Mouse (Mus musculus): ENCODE results near the gene Mdm2. TPM values are rescaled to one million over a fixed set of nuclear protein-coding genes. Genes with fewer than 3 reads are reported as not detected.

The Mdm2 gene
- polyA plus RNA-seq, 1 experiment = 70.6 TPM

DNA sequence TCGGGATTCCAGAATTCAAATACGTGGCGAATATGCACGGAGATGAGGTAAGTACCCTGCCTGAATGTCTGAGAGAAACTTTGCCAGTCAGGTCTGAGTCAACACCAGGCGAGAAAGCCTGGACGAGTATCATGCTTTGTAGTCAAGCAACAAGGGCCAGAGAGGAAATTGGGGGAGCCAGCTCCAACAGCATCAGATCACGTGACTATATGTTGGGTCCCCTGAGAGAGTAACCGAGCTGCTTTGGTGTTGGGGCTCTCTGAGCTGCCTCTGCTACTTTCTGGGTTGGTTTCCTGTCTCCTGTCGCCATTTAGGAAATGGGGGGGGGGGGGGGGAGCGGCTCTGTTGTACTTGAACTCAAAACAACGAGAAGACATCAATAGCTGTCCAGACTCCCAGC is 50.7 kb downstream of the Mdm2 start:
- TF ChIP-seq CTCF (IDR thresholded peaks at IDR 0.05; ENCODE audit: borderline replicate concordance, extremely low read depth, insufficient read depth, insufficient read length) = no peak
- TF ChIP-seq POLR2A (IDR thresholded peaks at IDR 0.05; ENCODE audit: borderline replicate concordance, extremely low read depth, insufficient read depth, insufficient read length, poor library complexity, severe bottlenecking) = no peak
- DNase-seq (ENCODE audit: low read depth) = no peak

DNA sequence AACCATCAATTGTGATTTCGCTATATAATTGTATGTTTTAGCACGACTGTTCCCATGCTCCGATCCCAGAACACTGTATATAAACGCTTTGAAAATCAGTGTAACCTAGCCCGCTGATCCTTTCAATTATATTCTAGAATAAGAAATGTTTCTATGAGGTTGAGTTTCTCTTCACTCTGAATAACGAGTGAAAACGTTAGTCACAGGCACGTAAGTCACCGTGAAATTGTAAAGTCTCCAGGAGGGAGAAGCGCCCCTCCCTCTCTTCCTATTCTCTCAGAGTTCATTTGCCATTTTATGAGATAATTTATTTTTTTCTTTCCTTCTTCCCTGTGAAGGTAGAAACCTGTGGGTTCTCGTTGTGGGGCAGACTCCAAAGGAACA is 51.1 kb downstream of the Mdm2 start:
- DNase-seq (ENCODE audit: low read depth) = no peak
- TF ChIP-seq POLR2A (IDR thresholded peaks at IDR 0.05; ENCODE audit: borderline replicate concordance, extremely low read depth, insufficient read depth, insufficient read length, poor library complexity, severe bottlenecking) = no peak
- TF ChIP-seq CTCF (IDR thresholded peaks at IDR 0.05; ENCODE audit: borderline replicate concordance, extremely low read depth, insufficient read depth, insufficient read length) = no peak

DNA sequence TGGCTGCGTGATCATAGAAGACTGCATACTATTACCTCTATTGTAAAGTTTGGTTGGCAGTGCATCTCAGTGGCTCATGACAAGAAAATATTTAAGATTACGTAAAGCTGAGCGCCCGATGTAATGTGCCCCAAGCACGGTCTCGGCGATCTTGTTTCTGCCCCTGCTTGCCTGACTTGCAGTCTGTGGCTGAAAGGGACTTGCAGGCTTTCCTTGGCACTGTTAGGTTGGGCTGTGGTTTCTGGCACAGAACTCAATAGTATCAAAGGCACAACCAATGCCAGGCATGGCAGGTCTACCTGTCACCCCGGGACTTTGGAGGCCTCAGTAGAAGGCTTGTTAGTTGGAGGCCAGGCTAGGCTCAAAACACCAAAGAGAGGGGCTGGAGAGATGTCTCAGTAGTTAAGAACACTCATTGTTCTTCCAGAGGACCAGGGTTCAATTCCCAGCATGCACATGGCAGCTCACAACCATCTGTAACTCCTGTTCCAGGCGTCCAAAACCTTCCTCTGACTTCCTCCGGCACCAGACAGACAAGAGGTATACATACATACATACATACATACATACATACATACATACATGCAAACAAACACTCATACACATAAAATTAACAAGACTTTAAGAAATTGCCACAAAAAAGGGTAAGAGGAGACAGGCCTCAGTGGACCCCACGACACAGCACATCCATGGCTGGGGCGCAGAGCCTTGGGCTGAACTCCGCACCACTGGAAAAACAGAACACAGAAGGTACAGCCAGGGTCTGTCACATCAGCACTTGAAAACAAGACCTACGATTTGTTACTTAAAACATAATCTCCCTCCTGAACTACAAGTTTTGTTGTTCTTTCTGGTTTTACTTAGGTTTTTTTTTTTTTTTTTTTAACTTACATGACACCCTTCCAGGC is 51.8 kb downstream of the Mdm2 start:
- DNase-seq (ENCODE audit: low read depth) = no peak
- TF ChIP-seq CTCF (IDR thresholded peaks at IDR 0.05; ENCODE audit: borderline replicate concordance, extremely low read depth, insufficient read depth, insufficient read length) (no peak), POLR2A (IDR thresholded peaks at IDR 0.05; ENCODE audit: borderline replicate concordance, extremely low read depth, insufficient read depth, insufficient read length, poor library complexity, severe bottlenecking) (no peak)

DNA sequence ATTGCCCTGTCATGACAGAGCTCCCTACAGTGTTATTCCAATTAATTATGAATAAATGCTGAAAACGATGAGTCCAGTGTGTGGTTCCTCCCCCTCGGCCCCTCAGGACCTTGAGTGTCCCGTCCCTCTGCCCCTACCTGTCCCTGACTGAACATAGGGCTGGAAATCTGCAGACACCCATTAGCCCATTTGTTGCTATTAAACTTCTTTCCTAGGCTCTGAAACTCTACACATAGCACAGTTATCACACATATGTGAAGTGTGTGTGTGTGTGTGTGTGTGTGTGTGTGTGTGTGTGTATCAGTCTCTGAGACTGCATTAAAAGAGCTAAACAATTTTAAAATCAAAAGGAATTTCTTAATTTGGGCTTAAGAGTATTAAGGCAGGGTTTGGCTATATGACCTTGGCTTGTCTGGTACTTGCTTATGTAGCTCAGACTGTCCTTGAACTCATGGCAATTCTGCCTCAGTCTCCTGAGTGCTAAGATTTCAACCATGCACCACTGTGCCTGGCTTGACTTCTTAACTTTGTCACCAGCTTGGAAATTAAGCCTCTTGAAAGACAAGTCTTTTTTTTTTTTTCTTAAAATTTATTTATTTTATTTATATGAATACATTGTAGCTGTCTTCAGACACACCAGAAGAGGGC is 52.8 kb downstream of the Mdm2 start:
- DNase-seq (ENCODE audit: low read depth) = no peak
- TF ChIP-seq POLR2A (IDR thresholded peaks at IDR 0.05; ENCODE audit: borderline replicate concordance, extremely low read depth, insufficient read depth, insufficient read length, poor library complexity, severe bottlenecking) (no peak), CTCF (IDR thresholded peaks at IDR 0.05; ENCODE audit: borderline replicate concordance, extremely low read depth, insufficient read depth, insufficient read length) (no peak)

GRCm38 (mm10) chr10:117656985-117657658 is 53.4 kb downstream of the Mdm2 start:
- no peak for TF ChIP-seq POLR2A (IDR thresholded peaks at IDR 0.05; ENCODE audit: borderline replicate concordance, extremely low read depth, insufficient read depth, insufficient read length, poor library complexity, severe bottlenecking)
- TF ChIP-seq CTCF (IDR thresholded peaks at IDR 0.05; ENCODE audit: borderline replicate concordance, extremely low read depth, insufficient read depth, insufficient read length) = no peak
- DNase-seq (ENCODE audit: low read depth) = no peak

GRCm38 (mm10) chr10:117656662-117656962 is 53.9 kb downstream of the Mdm2 start:
- TF ChIP-seq POLR2A (IDR thresholded peaks at IDR 0.05; ENCODE audit: borderline replicate concordance, extremely low read depth, insufficient read depth, insufficient read length, poor library complexity, severe bottlenecking) (no peak), CTCF (IDR thresholded peaks at IDR 0.05; ENCODE audit: borderline replicate concordance, extremely low read depth, insufficient read depth, insufficient read length) (no peak)
- no peak for DNase-seq (ENCODE audit: low read depth)

DNA sequence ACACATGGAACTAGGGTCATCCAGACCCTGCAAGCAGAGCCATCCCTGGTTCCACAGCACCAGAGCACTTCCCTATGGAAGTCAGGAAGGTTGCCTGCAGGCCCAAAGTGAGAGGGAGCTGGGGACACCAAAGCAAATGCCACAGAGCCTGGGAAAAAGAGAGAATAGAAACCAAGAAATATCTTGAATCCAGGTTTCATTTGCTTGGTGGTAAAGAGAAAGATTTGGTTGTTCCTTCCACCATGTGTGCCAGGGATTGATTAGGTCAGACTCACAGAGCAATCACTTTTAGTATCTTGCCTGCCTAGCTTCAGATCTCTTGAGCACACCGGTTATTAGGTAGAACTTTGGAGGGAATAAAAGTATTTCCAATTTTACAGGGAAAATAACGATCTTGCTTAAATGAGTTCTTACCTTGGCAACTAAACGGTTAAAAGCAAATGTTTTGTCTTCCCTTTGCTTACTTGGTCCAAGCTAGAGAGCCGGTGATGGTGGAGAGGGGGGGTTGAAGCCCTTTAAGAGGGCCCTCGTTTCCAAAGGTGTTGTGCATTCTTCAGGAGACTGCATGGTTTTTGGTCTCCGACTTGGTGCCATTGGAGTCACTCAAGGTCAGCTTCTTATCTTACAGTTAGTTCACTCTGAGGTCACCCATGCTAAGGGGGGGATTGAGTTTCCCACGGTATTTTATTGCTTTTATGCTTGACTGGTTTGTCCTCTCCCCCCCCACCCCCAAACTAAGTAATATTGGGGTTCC is 54.5 kb downstream of the Mdm2 start:
- TF ChIP-seq POLR2A (IDR thresholded peaks at IDR 0.05; ENCODE audit: borderline replicate concordance, extremely low read depth, insufficient read depth, insufficient read length, poor library complexity, severe bottlenecking) (no peak), CTCF (IDR thresholded peaks at IDR 0.05; ENCODE audit: borderline replicate concordance, extremely low read depth, insufficient read depth, insufficient read length) (no peak)
- no peak for DNase-seq (ENCODE audit: low read depth)

DNA sequence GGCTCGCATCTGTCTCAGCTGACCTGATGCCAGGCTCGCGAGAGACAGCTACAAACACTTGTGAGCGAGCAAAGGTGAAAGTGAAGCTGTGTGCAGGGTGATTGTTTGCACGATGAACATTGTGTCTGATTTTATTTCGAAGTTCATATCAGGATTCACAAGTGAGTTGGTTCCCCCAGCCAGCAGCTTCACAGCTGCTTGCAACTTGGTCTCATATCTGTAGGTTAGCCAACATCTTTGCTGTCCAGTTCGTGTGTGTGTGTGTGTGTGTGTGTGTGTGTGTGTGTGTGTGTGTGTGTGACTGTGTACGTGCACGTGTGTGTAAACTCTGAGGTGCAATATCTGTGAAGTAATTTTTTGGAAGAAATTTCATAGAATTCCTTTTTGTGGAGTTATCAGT is 55.1 kb downstream of the Mdm2 start:
- no peak for DNase-seq (ENCODE audit: low read depth)
- TF ChIP-seq CTCF (IDR thresholded peaks at IDR 0.05; ENCODE audit: borderline replicate concordance, extremely low read depth, insufficient read depth, insufficient read length) (no peak), POLR2A (IDR thresholded peaks at IDR 0.05; ENCODE audit: borderline replicate concordance, extremely low read depth, insufficient read depth, insufficient read length, poor library complexity, severe bottlenecking) (no peak)

GRCm38 (mm10) chr10:117654576-117655123 is 55.9 kb downstream of the Mdm2 start:
- TF ChIP-seq CTCF (IDR thresholded peaks at IDR 0.05; ENCODE audit: borderline replicate concordance, extremely low read depth, insufficient read depth, insufficient read length) (no peak), POLR2A (IDR thresholded peaks at IDR 0.05; ENCODE audit: borderline replicate concordance, extremely low read depth, insufficient read depth, insufficient read length, poor library complexity, severe bottlenecking) (no peak)
- no peak for DNase-seq (ENCODE audit: low read depth)

DNA sequence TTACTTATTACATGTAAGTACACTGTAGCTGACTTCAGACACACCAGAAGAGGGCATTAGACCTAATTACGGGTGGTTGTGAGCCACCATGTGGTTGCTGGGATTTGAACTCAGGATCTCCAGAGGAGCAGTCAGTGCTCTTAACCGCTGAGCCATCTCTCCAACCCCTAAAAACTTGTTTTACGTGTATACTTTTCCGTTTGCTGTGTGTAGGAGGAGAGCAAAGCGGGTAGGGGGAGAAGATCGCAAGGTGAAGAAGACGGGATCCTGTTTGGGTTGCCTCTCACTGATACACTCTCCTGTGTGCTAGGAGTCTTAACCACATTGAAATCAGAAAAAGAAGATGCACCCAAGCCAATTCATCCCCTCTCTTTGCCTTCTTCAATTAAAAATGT is 56.8 kb downstream of the Mdm2 start:
- no peak for TF ChIP-seq CTCF (IDR thresholded peaks at IDR 0.05; ENCODE audit: borderline replicate concordance, extremely low read depth, insufficient read depth, insufficient read length)
- TF ChIP-seq POLR2A (IDR thresholded peaks at IDR 0.05; ENCODE audit: borderline replicate concordance, extremely low read depth, insufficient read depth, insufficient read length, poor library complexity, severe bottlenecking) = no peak
- no peak for DNase-seq (ENCODE audit: low read depth)
